Mouse (Mus musculus) forelimb bud, embryonic 11.5 days (tissue): ENCODE data around the gene Oser1.
"Not testable (repeated sequence)": the region's sequence is repeated elsewhere in the genome, so short reads cannot be mapped to it uniquely, and the experiment has no call there.

Experiments used
- DNase-seq: peaks from one replicate; pipeline ENCODE4 v3.0.0-alpha.2; 2012; ENCODE audit warnings: low read depth, low spot score

The Oser1 gene

GRCm38 (mm10) chr2:163443543-163443942 is 19.0 kb upstream of the Oser1 start:
- no peak for DNase-seq

- no peak for DNase-seq
Observed at GRCm38 (mm10) chr2:163439488-163439887, 15.0 kb upstream of the Oser1 start.

- peak; percentile 71 for DNase-seq
Observed at GRCm38 (mm10) chr2:163438619-163439451, 14.3 kb upstream of the Oser1 start.

- no peak for DNase-seq
Observed at GRCm38 (mm10) chr2:163438246-163438618, 13.7 kb upstream of the Oser1 start, which contains the start of gene Gdap1l1. Gene Gdap1l1 (plus strand): TSS chr2:163438476.

- DNase-seq = no peak
Observed at GRCm38 (mm10) chr2:163437800-163438199, 13.3 kb upstream of the Oser1 start.

GRCm38 (mm10) chr2:163433971-163434370 is 9.5 kb upstream of the Oser1 start:
- no peak for DNase-seq

GRCm38 (mm10) chr2:163431289-163431688 is 6.8 kb upstream of the Oser1 start:
- no peak for DNase-seq

- no peak for DNase-seq
Observed at GRCm38 (mm10) chr2:163428346-163429011, 4.0 kb upstream of the Oser1 start.

GRCm38 (mm10) chr2:163422895-163423660 is 1.4 kb downstream of the Oser1 start:
- no peak for DNase-seq

GRCm38 (mm10) chr2:163420366-163420886 is 4.1 kb downstream of the Oser1 start:
- no peak for DNase-seq

- peak; percentile 98 for DNase-seq
Observed at GRCm38 (mm10) chr2:163419346-163420045, 5.0 kb downstream of the Oser1 start.

GRCm38 (mm10) chr2:163418841-163419345 is 5.6 kb downstream of the Oser1 start:
- DNase-seq = peak; percentile 31

- no peak for DNase-seq
Observed at GRCm38 (mm10) chr2:163417830-163418229, 6.7 kb downstream of the Oser1 start.

- no peak for DNase-seq
Observed at GRCm38 (mm10) chr2:163417026-163417425, 7.5 kb downstream of the Oser1 start.

GRCm38 (mm10) chr2:163412846-163413590 is 11.5 kb downstream of the Oser1 start:
- no peak for DNase-seq

GRCm38 (mm10) chr2:163412419-163412818 is 12.1 kb downstream of the Oser1 start:
- no peak for DNase-seq

- DNase-seq = no peak
Observed at GRCm38 (mm10) chr2:163411840-163412239, 12.7 kb downstream of the Oser1 start.

GRCm38 (mm10) chr2:163411344-163411743 is 13.2 kb downstream of the Oser1 start:
- not testable (repeated sequence) for DNase-seq

GRCm38 (mm10) chr2:163410211-163410610 is 14.3 kb downstream of the Oser1 start:
- DNase-seq = no peak
